Mouse (Mus musculus) left cerebral cortex, postnatal 25 days (tissue): ENCODE measurements at regions not wholly inside any gene's neighbourhood (a gene's known extent, or its start where the extent isn't known, plus 50 kb on each side); places are given as distances from the start of the nearest gene placed in this dataset.
A peak's percentile ranks its signal among the peaks of the same experiment; 100 is the strongest.
"Not testable (repeated sequence)": the region's sequence is repeated elsewhere in the genome, so short reads cannot be mapped to it uniquely, and the experiment has no call there.

Experiments
- DNase-seq, 2 experiments: peaks; one replicate each; pipeline ENCODE4 v3.0.0; 2022; ENCODE audit warnings: low spot score in 2 of 2, mixed read lengths in 1 of 2
- intact Hi-C: fragments of 180-260 bp; cut with DNase I; formaldehyde crosslinking; loops from one replicate; pipeline ENCODE4 v1.15.1; 2025

DNA sequence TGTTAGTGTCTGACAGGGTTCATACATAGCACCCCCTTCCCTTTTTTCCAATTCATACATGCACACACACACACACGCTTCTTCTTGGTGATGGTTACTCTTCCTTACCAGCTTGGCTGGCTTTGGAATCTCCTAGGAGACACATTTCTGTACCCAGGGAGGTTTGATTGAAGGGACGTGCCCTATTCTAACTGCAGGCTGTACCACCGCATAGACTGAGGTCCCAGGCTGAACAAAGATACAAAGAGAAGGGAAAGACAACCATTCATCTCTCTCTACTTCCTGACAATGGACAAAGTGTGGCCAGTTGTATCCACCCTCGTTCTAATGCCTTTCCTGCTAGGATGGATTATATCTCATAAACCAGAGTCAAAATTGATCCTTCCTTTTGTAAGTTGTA lies 100.0 kb downstream of the Raet1d start:
- DNase-seq, intact Hi-C loops: not testable (repeated sequence)

DNA sequence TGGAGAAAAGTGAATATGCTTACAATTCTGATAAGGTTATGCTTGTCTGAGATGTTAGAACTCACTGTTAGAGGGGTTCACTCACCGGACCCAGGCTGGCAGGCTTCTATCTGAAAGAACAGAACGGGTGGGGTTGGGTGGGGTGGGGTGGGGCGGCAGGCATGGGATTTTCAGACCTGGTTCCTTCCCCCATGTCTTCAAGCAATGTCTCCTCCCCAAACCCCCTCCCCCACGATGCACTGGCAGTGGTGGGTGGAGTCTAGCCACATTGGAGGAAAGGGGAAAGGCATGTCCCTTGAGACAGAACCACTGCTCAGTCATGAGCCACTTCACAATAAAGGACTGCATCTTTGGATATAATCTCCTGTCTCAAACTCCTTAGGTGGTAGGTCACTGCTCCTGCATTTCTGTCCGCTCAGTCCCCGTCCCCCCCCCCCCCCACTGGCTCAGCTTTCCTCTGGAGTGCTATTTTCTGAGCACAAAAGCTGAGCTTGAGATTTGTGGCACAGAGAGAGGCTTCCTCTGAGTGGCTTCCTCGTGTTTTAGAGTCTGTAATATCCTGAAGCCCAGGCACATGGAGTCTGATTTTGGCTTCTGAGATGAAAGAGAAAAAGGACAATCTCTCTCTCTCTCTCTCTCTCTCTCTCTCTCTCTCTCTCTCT lies 100.6 kb downstream of the Raet1d start:
- not testable (repeated sequence) for DNase-seq

DNA sequence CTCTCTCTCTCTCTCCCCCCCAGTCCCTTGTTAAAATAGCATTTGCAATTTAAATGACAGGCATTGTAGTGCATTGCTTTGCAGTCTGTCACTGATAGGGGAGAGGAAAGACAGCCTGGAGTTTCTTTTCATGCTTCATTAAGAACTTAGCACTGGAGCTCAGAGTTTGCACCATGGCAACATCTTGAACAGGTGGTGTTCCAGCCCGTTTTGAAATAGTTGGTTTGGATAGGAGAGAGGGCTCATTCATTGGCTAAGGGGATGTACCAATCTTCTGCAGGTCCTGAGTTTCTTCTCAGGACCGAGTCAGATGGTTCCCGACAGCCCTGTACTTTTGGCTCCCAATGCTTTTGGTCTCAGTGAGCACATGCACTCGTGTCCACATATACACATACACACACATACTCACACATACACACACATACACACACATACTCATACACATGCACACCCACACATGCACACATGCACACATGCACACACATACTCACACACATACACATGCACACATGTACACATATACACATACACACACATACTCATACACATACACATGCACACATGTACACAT lies 101.2 kb downstream of the Raet1d start:
- DNase-seq, intact Hi-C loops: not testable (repeated sequence)

More for the DNA sequence above, 100.6 kb downstream of the Raet1d start:
- intact Hi-C loops: not testable (repeated sequence)

DNA sequence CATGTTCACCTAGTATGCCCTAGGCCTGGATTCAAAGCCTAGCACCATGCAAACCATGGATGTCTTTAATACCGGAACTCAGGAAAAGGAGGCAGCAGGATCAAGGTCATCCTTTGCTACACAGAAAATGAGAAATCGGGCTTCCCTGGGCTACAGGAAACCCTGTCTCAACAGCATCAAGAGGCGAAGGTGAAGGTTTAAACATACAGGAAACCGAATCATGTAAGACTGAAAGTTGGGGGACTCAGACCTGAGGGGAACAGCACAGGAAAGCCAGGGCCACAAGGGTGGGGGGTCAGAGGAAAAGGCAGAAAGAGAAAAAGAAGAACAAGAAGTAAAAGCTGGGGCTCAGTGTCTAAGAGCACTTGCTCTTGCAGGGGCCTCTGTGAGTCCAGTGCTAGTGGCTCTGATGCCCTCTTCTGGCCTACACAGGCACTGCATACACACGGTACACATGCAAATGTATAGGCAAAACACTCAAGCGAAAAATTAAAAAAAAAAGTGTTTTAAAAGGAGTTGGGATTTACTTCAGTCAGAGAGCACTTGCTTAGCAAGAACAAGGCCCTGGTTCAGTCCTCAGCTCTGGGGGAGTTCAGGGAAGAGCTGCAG lies 111.5 kb downstream of the Raet1d start:
- intact Hi-C loops: loop anchor here (10.0 kb wide), 1 partner anchor 1087 kb away; no protein-coding TSS in a partner anchor
- DNase-seq: not testable (repeated sequence)

DNA sequence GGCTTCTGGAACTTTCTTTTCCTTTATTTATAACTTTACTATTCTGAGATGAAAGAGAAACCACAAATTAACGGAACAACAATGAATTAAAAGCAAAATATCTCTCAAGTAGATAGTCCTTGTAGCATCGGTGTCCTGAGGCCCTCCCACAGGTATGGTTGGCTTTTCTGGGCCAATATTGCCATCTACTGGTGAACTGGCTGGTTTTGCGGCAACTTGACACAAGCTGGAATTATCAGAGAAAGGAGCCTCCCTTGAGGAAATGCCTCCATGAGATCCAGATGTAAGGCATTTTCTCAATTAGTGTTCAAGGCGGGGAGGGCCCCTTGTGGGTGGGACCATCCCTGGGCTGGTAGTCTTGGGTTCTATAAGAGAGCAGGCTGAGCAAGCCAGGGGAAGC lies 119.5 kb downstream of the Raet1d start:
- peak; percentile 48 to 66 for DNase-seq
- intact Hi-C loops: loop anchor here (1.0 to 10.0 kb wide), 3 partner anchors 99 to 1095 kb away; no protein-coding TSS in a partner anchor

DNA sequence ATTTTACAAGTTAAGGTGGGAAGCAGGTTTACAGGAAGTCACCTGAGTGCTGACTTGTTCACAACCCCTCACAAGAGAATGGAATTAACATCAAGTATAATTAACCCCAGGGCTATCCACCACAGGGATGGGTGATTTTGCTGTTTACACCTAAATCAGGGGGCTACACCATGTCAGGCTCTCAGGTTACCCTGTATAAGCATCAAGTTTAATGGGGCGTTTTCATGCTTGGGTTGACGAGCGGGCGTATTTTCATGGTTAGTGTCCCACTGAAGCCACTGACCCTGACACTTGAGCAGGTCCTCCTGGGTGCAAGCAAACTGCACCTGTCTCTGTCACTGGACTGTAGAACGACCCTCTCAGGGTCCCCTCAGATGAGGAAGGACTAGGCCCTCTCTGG lies 126.7 kb downstream of the Raet1d start:
- DNase-seq, intact Hi-C loops: not testable (repeated sequence)

DNA sequence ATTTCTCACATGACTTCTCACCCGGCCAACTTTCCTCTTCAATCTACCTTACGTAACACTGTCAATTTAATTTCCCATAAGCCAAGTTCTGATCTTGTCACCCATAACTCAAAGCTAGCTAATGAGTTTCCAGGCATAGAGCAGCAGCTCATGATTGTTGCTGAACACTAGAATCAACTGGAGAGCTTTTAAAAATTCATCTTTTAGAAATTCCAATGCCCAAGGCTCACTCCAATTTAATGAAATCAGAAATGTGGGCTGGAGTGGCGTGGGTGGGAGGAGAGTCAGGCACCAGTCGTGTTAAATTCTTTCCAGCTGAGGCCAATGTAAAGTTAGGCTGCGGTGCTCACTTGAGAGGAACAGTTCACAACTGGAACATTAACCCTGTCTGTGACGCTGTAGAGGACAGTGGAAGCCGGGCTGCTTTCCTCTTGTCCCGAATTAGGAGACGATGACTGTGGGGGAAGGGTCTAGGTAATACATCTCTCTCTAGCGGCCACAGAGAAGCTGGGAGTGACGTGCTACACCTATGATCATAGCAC lies 131.5 kb downstream of the Raet1d start:
- intact Hi-C loops, DNase-seq: not testable (repeated sequence)

- peak in 1 of 2 experiments; percentile 4 for DNase-seq
- intact Hi-C loops: no loop called here
Measured at GRCm38 (mm10) chr10:22495975-22496496, 135.7 kb downstream of the Raet1d start.
